Mouse (Mus musculus): ENCODE data around the gene Bicc1. TPM values are rescaled to one million over a fixed set of nuclear protein-coding genes. Genes with fewer than 3 reads are reported as not detected.

Gene Bicc1
- polyA plus RNA-seq, 1 experiment from 2014 or later, result 8.9 TPM

DNA sequence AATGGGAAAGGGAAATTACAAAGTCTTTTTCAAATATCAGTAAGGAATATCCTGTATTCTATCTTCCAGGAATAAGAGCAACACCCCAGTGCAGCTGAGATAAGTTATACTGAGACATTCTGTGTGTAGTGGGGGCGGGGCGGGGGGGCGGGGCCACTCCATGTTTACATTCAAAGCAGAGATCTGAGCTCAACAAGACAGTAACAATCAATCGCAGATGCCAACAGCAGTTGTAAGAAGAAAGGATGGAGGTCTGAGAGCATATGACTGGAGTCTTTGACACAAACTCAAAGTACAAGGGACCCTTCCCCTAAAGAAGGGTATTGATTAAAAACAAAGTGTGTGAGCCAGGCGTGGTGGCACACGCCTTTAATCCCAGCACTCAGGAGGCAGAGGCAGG is 54.7 kb downstream of the Bicc1 start:
- ATAC-seq (replicated peaks; ENCODE audit: low FRiP score) (no peak), DNase-seq (ENCODE audit: low spot score) (no peak)
- 63% methylated on average over 6 of the region's 6 CpGs for WGBS
- Histone ChIP-seq H3K4me2 (no peak overlapping the region), H3K27me3 (replicated peaks; ENCODE audit: control insufficient read depth, insufficient read depth, low read length) (no peaks in the 10 kb centered on the region), H3K36me3 (ENCODE audit: control insufficient read depth, insufficient read depth, low read length) (no peaks in the 10 kb centered on the region), H3K9ac (ENCODE audit: low read depth, low read length) (no peak overlapping the region), H3K4me1 (replicated peaks; ENCODE audit: control insufficient read depth, insufficient read depth, low read length) (no peaks in the 10 kb centered on the region), H3K4me3 (ENCODE audit: low read depth, low read length) (no peak overlapping the region), H3K27ac (ENCODE audit: low read depth, low read length) (no peak overlapping the region), H3K9me3 (ENCODE audit: control insufficient read depth, low read length) (no peaks in the 10 kb centered on the region; the same call in 1 of the 2 replicates)

GRCm38 (mm10) chr10:71100815-71101499 is 58.5 kb downstream of the Bicc1 start:
- H3K27me3 ChIP-seq (replicated peaks; ENCODE audit: control insufficient read depth, insufficient read depth, low read length), result no peaks in the 10 kb centered on the region

GRCm38 (mm10) chr10:71094707-71095254 is 64.7 kb downstream of the Bicc1 start:
- no peak overlapping the region for H3K9ac ChIP-seq (ENCODE audit: low read depth, low read length)
- H3K27ac ChIP-seq (ENCODE audit: low read depth, low read length), result no peak overlapping the region
- no peaks in the 10 kb centered on the region for H3K9me3 ChIP-seq (ENCODE audit: control insufficient read depth, low read length)
- H3K36me3 ChIP-seq (ENCODE audit: control insufficient read depth, insufficient read depth, low read length), result no peaks in the 10 kb centered on the region
- H3K4me1 ChIP-seq (replicated peaks; ENCODE audit: control insufficient read depth, insufficient read depth, low read length), result no peaks in the 10 kb centered on the region
- no peaks in the 10 kb centered on the region for H3K27me3 ChIP-seq (replicated peaks; ENCODE audit: control insufficient read depth, insufficient read depth, low read length)
- 85% methylated on average over 8 of the region's 8 CpGs for WGBS
- no peak overlapping the region for H3K4me2 ChIP-seq
- DNase-seq (ENCODE audit: low spot score) (no peak), ATAC-seq (replicated peaks; ENCODE audit: low FRiP score) (no peak)
- H3K4me3 ChIP-seq (ENCODE audit: low read depth, low read length), result no peak overlapping the region

More at GRCm38 (mm10) chr10:71100815-71101499, 58.5 kb downstream of the Bicc1 start:
- no peak overlapping the region for H3K27ac ChIP-seq (ENCODE audit: low read depth, low read length)
- H3K9ac ChIP-seq (ENCODE audit: low read depth, low read length), result no peak overlapping the region
- H3K4me3 ChIP-seq (ENCODE audit: low read depth, low read length), result no peak overlapping the region
- H3K9me3 ChIP-seq (ENCODE audit: control insufficient read depth, low read length), result no peaks in the 10 kb centered on the region
- WGBS, result 70% methylated on average over 8 of the region's 8 CpGs
- H3K4me1 ChIP-seq (replicated peaks; ENCODE audit: control insufficient read depth, insufficient read depth, low read length), result no peaks in the 10 kb centered on the region
- no peaks in the 10 kb centered on the region for H3K36me3 ChIP-seq (ENCODE audit: control insufficient read depth, insufficient read depth, low read length)
- DNase-seq (ENCODE audit: low spot score) (no peak), ATAC-seq (replicated peaks; ENCODE audit: low FRiP score) (no peak)
- no peak overlapping the region for H3K4me2 ChIP-seq

DNA sequence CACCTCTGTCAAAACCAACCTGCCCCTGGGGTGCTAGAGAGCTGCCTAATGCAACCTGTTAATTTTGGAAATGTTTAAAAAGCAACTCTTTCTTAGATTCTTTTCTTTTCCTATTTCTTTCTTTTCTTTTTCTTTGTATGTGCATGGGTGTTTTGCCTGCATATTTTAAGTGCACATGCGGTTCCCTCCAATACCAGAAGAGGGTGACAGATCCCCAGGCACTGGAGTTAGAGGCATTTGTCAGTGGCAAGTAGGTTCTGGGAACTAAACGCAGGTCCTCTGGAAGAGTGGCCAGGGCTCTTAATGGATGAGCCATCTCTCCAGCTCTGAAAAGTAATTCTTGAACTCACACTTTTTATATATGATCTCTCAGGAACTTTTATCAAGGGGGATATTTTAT is 66.2 kb downstream of the Bicc1 start:
- H3K9ac ChIP-seq (ENCODE audit: low read depth, low read length), result no peak overlapping the region
- 77% methylated on average over 2 of the region's 2 CpGs for WGBS
- no peak overlapping the region for H3K4me3 ChIP-seq (ENCODE audit: low read depth, low read length)
- ATAC-seq (replicated peaks; ENCODE audit: low FRiP score) (no peak), DNase-seq (ENCODE audit: low spot score) (no peak)
- H3K9me3 ChIP-seq (ENCODE audit: control insufficient read depth, low read length), result no peaks in the 10 kb centered on the region
- no peak overlapping the region for H3K4me2 ChIP-seq
- H3K27ac ChIP-seq (ENCODE audit: low read depth, low read length), result no peak overlapping the region
- no peaks in the 10 kb centered on the region for H3K36me3 ChIP-seq (ENCODE audit: control insufficient read depth, insufficient read depth, low read length)
- H3K4me1 ChIP-seq (replicated peaks; ENCODE audit: control insufficient read depth, insufficient read depth, low read length), result no peaks in the 10 kb centered on the region
- no peaks in the 10 kb centered on the region for H3K27me3 ChIP-seq (replicated peaks; ENCODE audit: control insufficient read depth, insufficient read depth, low read length)

GRCm38 (mm10) chr10:71087359-71087716 is 72.2 kb downstream of the Bicc1 start:
- H3K9ac ChIP-seq (ENCODE audit: low read depth, low read length), result no peak overlapping the region
- 78% methylated on average over 4 of the region's 4 CpGs for WGBS
- ATAC-seq (replicated peaks; ENCODE audit: low FRiP score) (no peak), DNase-seq (ENCODE audit: low spot score) (no peak)
- no peaks in the 10 kb centered on the region for H3K36me3 ChIP-seq (ENCODE audit: control insufficient read depth, insufficient read depth, low read length)
- H3K4me2 ChIP-seq, result no peak overlapping the region
- no peak overlapping the region for H3K4me3 ChIP-seq (ENCODE audit: low read depth, low read length)
- H3K27me3 ChIP-seq (replicated peaks; ENCODE audit: control insufficient read depth, insufficient read depth, low read length), result no peaks in the 10 kb centered on the region
- H3K9me3 ChIP-seq (ENCODE audit: control insufficient read depth, low read length), result no peaks in the 10 kb centered on the region
- no peaks in the 10 kb centered on the region for H3K4me1 ChIP-seq (replicated peaks; ENCODE audit: control insufficient read depth, insufficient read depth, low read length)
- no peak overlapping the region for H3K27ac ChIP-seq (ENCODE audit: low read depth, low read length)

DNA sequence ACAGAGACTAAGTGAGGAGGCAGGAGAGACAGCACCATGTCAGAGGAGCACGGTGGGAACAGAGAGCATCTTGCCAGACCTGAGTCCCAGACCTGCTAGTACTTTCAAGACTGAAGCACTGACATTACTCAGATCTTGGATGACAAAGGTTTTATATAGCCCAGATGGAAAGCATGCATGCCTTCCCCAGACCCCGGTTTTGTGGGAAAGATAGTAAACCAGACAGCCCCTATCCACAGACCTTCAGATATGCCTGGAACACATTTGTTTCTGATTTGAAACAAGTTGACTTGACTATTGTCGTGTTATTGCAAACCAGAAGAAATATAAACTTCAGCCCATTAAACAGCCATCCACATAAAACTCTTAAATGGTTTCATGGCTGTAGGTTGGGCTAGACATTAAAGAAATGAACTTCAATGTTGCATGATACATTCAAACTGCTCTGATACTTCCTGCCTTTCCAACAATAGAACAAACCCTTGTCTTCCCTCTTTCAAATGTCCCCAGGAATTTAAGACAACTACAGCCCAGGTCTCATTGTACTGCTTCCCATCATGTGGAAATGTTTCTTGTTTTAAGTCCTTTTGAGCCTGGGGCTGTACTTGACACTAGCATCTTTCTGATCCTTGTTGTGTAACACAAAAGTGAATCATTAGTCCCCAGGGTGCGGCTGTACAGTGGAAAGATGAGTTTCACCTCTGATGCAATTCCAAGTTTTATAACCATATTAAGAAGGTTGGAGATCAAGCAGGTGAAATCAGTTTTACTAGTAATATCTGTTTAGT is 72.7 kb downstream of the Bicc1 start:
- no peaks in the 10 kb centered on the region for H3K27me3 ChIP-seq (replicated peaks; ENCODE audit: control insufficient read depth, insufficient read depth, low read length)
- no peak overlapping the region for H3K4me3 ChIP-seq (ENCODE audit: low read depth, low read length)
- DNase-seq (ENCODE audit: low spot score) (no peak), ATAC-seq (replicated peaks; ENCODE audit: low FRiP score) (no peak)
- H3K9me3 ChIP-seq (ENCODE audit: control insufficient read depth, low read length), result no peaks in the 10 kb centered on the region
- H3K4me2 ChIP-seq, result no peak overlapping the region
- no peaks in the 10 kb centered on the region for H3K36me3 ChIP-seq (ENCODE audit: control insufficient read depth, insufficient read depth, low read length)
- no peak overlapping the region for H3K9ac ChIP-seq (ENCODE audit: low read depth, low read length)
- no peak overlapping the region for H3K27ac ChIP-seq (ENCODE audit: low read depth, low read length)
- WGBS, result 65% methylated on average over 4 of the region's 4 CpGs
- H3K4me1 ChIP-seq (replicated peaks; ENCODE audit: control insufficient read depth, insufficient read depth, low read length), result no peaks in the 10 kb centered on the region

DNA sequence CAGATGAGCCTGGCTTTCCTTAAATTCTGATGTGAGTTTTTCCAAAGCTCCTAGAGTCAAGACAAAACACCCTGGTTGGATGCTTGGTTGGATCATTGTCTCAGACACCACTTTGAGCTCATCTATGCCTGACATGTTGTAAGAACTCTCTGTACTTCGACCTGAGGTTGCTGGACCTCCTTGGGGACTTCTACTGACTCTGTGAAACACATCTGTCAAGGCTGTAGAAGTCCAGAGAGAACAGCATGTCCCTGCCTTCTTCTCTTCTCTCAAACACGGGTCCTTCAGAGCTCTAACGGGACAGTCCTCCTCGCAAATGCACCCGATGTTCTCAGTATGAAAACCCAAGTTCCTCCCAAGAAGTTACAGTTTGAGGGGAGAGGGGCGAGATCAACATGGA is 76.5 kb downstream of the Bicc1 start:
- H3K27me3 ChIP-seq (replicated peaks; ENCODE audit: control insufficient read depth, insufficient read depth, low read length), result no peaks in the 10 kb centered on the region
- no peak for ATAC-seq (replicated peaks; ENCODE audit: low FRiP score)
- H3K9me3 ChIP-seq (ENCODE audit: control insufficient read depth, low read length), result no peaks in the 10 kb centered on the region
- WGBS, result 82% methylated on average over 6 of the region's 6 CpGs
- H3K27ac ChIP-seq (ENCODE audit: low read depth, low read length), result no peak overlapping the region
- H3K4me2 ChIP-seq, result no peak overlapping the region
- no peak overlapping the region for H3K4me3 ChIP-seq (ENCODE audit: low read depth, low read length)
- no peaks in the 10 kb centered on the region for H3K4me1 ChIP-seq (replicated peaks; ENCODE audit: control insufficient read depth, insufficient read depth, low read length)
- H3K9ac ChIP-seq (ENCODE audit: low read depth, low read length), result no peak overlapping the region
- no peaks in the 10 kb centered on the region for H3K36me3 ChIP-seq (ENCODE audit: control insufficient read depth, insufficient read depth, low read length)
- no peak for DNase-seq (ENCODE audit: low spot score)

DNA sequence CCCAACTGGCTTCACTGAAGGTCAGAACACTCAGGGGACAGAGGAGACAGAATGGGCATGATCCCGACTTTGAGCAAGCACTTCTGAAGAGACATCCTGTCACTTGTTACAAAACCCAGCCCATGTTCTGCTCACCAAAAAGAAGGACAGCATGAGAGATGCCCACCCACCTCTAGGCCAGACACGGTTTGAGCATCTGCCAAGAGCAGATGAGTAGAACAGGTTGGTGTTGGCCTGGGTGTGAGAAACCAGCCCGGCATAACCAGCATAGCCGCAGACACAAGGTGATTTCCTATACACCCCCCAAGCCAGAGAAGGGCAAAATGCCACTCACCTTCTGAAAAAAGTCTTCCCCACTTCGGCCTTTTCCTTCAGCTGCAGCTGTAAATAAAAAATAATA is 80.6 kb downstream of the Bicc1 start:
- ATAC-seq (replicated peaks; ENCODE audit: low FRiP score) (no peak), DNase-seq (ENCODE audit: low spot score) (no peak)
- H3K4me2 ChIP-seq, result no peak overlapping the region
- H3K4me3 ChIP-seq (ENCODE audit: low read depth, low read length), result no peak overlapping the region
- H3K4me1 ChIP-seq (replicated peaks; ENCODE audit: control insufficient read depth, insufficient read depth, low read length), result no peaks in the 10 kb centered on the region
- WGBS, result 82% methylated on average over 5 of the region's 5 CpGs
- no peak overlapping the region for H3K9ac ChIP-seq (ENCODE audit: low read depth, low read length)
- no peak overlapping the region for H3K27ac ChIP-seq (ENCODE audit: low read depth, low read length)
- H3K36me3 ChIP-seq (ENCODE audit: control insufficient read depth, insufficient read depth, low read length), result no peaks in the 10 kb centered on the region
- no peaks in the 10 kb centered on the region for H3K9me3 ChIP-seq (ENCODE audit: control insufficient read depth, low read length)
- no peaks in the 10 kb centered on the region for H3K27me3 ChIP-seq (replicated peaks; ENCODE audit: control insufficient read depth, insufficient read depth, low read length)

GRCm38 (mm10) chr10:71065009-71065408 is 94.5 kb downstream of the Bicc1 start:
- Histone ChIP-seq H3K27me3 (replicated peaks; ENCODE audit: control insufficient read depth, insufficient read depth, low read length) (no peaks in the 10 kb centered on the region), H3K4me1 (replicated peaks; ENCODE audit: control insufficient read depth, insufficient read depth, low read length) (no peaks in the 10 kb centered on the region), H3K27ac (ENCODE audit: low read depth, low read length) (no peak overlapping the region), H3K4me3 (ENCODE audit: low read depth, low read length) (no peak overlapping the region), H3K36me3 (ENCODE audit: control insufficient read depth, insufficient read depth, low read length) (no peaks in the 10 kb centered on the region), H3K9ac (ENCODE audit: low read depth, low read length) (no peak overlapping the region), H3K9me3 (ENCODE audit: control insufficient read depth, low read length) (no peaks in the 10 kb centered on the region), H3K4me2 (no peak overlapping the region)
- DNase-seq (ENCODE audit: low spot score) (no peak), ATAC-seq (replicated peaks; ENCODE audit: low FRiP score) (no peak)
- 53% methylated on average over 4 of the region's 4 CpGs for WGBS

Measured in liver, embryonic 11.5 days (tissue).